Mouse (Mus musculus): Measurements from ENCODE around the gene Ppp1r9a.

The Ppp1r9a gene

GRCm38 (mm10) chr6:5110715-5111048, 208.0 kb downstream of the Ppp1r9a start:
- DNase-seq = no peak

GRCm38 (mm10) chr6:5113103-5113502, 210.4 kb downstream of the Ppp1r9a start:
- no peak for DNase-seq

- peak; percentile 55 for DNase-seq
These were observed 211.0 kb downstream of the Ppp1r9a start for GRCm38 (mm10) chr6:5113734-5114133.

- DNase-seq = no peak
These were observed 212.1 kb downstream of the Ppp1r9a start for GRCm38 (mm10) chr6:5114857-5115256.

- no peak for DNase-seq
These were observed 216.6 kb downstream of the Ppp1r9a start for GRCm38 (mm10) chr6:5119181-5119910.

- DNase-seq = no peak
These were observed 217.5 kb downstream of the Ppp1r9a start for GRCm38 (mm10) chr6:5120229-5120628.

- DNase-seq = no peak
These were observed 226.8 kb downstream of the Ppp1r9a start for GRCm38 (mm10) chr6:5129364-5130093.

- no peak for DNase-seq
These were observed 232.3 kb downstream of the Ppp1r9a start for GRCm38 (mm10) chr6:5134986-5135385.

GRCm38 (mm10) chr6:5136046-5136445, 233.3 kb downstream of the Ppp1r9a start:
- no peak for DNase-seq

GRCm38 (mm10) chr6:5138875-5139631, 236.3 kb downstream of the Ppp1r9a start:
- no peak for DNase-seq

GRCm38 (mm10) chr6:5139666-5140065, 236.9 kb downstream of the Ppp1r9a start:
- no peak for DNase-seq

- no peak for DNase-seq
These were observed 244.9 kb downstream of the Ppp1r9a start for GRCm38 (mm10) chr6:5147488-5148142.

GRCm38 (mm10) chr6:5149941-5150340, 247.2 kb downstream of the Ppp1r9a start:
- DNase-seq = no peak

GRCm38 (mm10) chr6:5151171-5151570, 248.5 kb downstream of the Ppp1r9a start:
- DNase-seq = peak; percentile 9

- DNase-seq = no peak
These were observed 249.5 kb downstream of the Ppp1r9a start for GRCm38 (mm10) chr6:5152185-5152584.

GRCm38 (mm10) chr6:5154786-5155185, 252.1 kb downstream of the Ppp1r9a start:
- DNase-seq = no peak

- no peak for DNase-seq
These were observed 252.7 kb downstream of the Ppp1r9a start for GRCm38 (mm10) chr6:5155313-5155927.

- no peak for DNase-seq
These were observed 254.1 kb downstream of the Ppp1r9a start for GRCm38 (mm10) chr6:5156541-5157425.

GRCm38 (mm10) chr6:5159385-5159791, 256.7 kb downstream of the Ppp1r9a start:
- peak; percentile 23 for DNase-seq

- no peak for DNase-seq
These were observed 259.3 kb downstream of the Ppp1r9a start for GRCm38 (mm10) chr6:5162052-5162451.

- DNase-seq = no peak
These were observed 260.9 kb downstream of the Ppp1r9a start for GRCm38 (mm10) chr6:5163507-5164144.

Data from lung, postnatal 10 days (tissue).